Mouse (Mus musculus) urinary bladder, postnatal 36 days (tissue): ENCODE results near the gene Pde7b.

Source experiments
- DNase-seq, 2 experiments: peaks; one replicate each; pipeline ENCODE4 v3.0.0; 2022; ENCODE audit warnings: low spot score in 2 of 2, mixed read lengths in 1 of 2

Pde7b gene

GRCm38 (mm10) chr10:20654187-20654586 lies 70.7 kb downstream of the Pde7b start:
- DNase-seq: no peak

- no peak for DNase-seq
Observed at GRCm38 (mm10) chr10:20653299-20653698, 71.6 kb downstream of the Pde7b start.

- no peak for DNase-seq
Observed at GRCm38 (mm10) chr10:20636381-20636780, 88.5 kb downstream of the Pde7b start.

GRCm38 (mm10) chr10:20633085-20633415 lies 91.8 kb downstream of the Pde7b start:
- no peak for DNase-seq

- no peak for DNase-seq
Observed at GRCm38 (mm10) chr10:20632256-20633084, 92.4 kb downstream of the Pde7b start.

GRCm38 (mm10) chr10:20630122-20630521 lies 94.8 kb downstream of the Pde7b start:
- DNase-seq: peak in 1 of 2 experiments; percentile 31

GRCm38 (mm10) chr10:20625702-20626375 lies 99.0 kb downstream of the Pde7b start:
- no peak for DNase-seq

- no peak for DNase-seq
Observed at GRCm38 (mm10) chr10:20621661-20622454, 103.0 kb downstream of the Pde7b start.

- no peak for DNase-seq
Observed at GRCm38 (mm10) chr10:20606007-20606406, 118.9 kb downstream of the Pde7b start.

- no peak for DNase-seq
Observed at GRCm38 (mm10) chr10:20595107-20595810, 129.6 kb downstream of the Pde7b start.

GRCm38 (mm10) chr10:20594015-20594414 lies 130.9 kb downstream of the Pde7b start:
- DNase-seq: no peak

GRCm38 (mm10) chr10:20590100-20590499 lies 134.8 kb downstream of the Pde7b start:
- no peak for DNase-seq

- no peak for DNase-seq
Observed at GRCm38 (mm10) chr10:20585959-20586358, 138.9 kb downstream of the Pde7b start.

GRCm38 (mm10) chr10:20575002-20575401 lies 149.9 kb downstream of the Pde7b start:
- DNase-seq: no peak

- no peak for DNase-seq
Observed at GRCm38 (mm10) chr10:20574414-20574813, 150.5 kb downstream of the Pde7b start.

GRCm38 (mm10) chr10:20571521-20571920 lies 153.4 kb downstream of the Pde7b start:
- no peak for DNase-seq

- no peak for DNase-seq
Observed at GRCm38 (mm10) chr10:20568630-20569029, 156.2 kb downstream of the Pde7b start.

- DNase-seq: no peak
Observed at GRCm38 (mm10) chr10:20567684-20568236, 157.1 kb downstream of the Pde7b start.

GRCm38 (mm10) chr10:20556477-20556876 lies 168.4 kb downstream of the Pde7b start:
- no peak for DNase-seq

GRCm38 (mm10) chr10:20551341-20551740 lies 173.5 kb downstream of the Pde7b start:
- DNase-seq: no peak

- peak in 1 of 2 experiments; percentile 15 for DNase-seq
Observed at GRCm38 (mm10) chr10:20550771-20551170, 174.1 kb downstream of the Pde7b start.
